Mouse (Mus musculus) bone marrow, adult 2 months (tissue): ENCODE results near the gene Slain2. TPM values are rescaled to one million over a fixed set of nuclear protein-coding genes. Genes with fewer than 3 reads are reported as not detected.

ENCODE experiments used
- H3K27ac ChIP-seq: fragments of 200-500 bp; 2 replicates; pipeline ENCODE4 v1.5.1; 2012; ENCODE audit warnings: low read depth, mild to moderate bottlenecking, control low read depth, inconsistent platforms, low read length; ENCODE audit not compliant: control insufficient read depth, poor library complexity, insufficient read depth
- H3K4me1 ChIP-seq: fragments of 200-500 bp; 2 replicates; pipeline ENCODE4 v1.6.1; 2011; ENCODE audit warnings: low read length; ENCODE audit not compliant: control insufficient read depth, insufficient read depth
- H3K4me3 ChIP-seq: fragments of 200-500 bp; replicated peaks from 2 replicates; pipeline ENCODE3; 2011; ENCODE audit warnings: mild to moderate bottlenecking, low read depth, low read length, control low read depth; ENCODE audit not compliant: control insufficient read depth
- CTCF ChIP-seq: fragments of 200-500 bp; IDR thresholded peaks from 2 replicates; pipeline ENCODE4 v1.5.1; 2011; ENCODE audit warnings: low read length, control low read depth; ENCODE audit not compliant: control insufficient read depth, insufficient read depth
- POLR2A ChIP-seq: fragments of 200-500 bp; IDR thresholded peaks from 2 replicates; pipeline ENCODE4 v1.6.1; 2011; ENCODE audit warnings: low read depth, mild to moderate bottlenecking, control low read depth, low read length, borderline replicate concordance; ENCODE audit not compliant: control insufficient read depth
- WGBS: fragments of 180-500 bp; shearing (Covaris S2); methylation state at CpG from one replicate; pipeline ENCODE4 v1.1.7; 2018; 5-methylcytosine and 5-hydroxymethylcytosine counted together
- polyA plus RNA-seq: library from polyadenylated mRNA; stranded (reverse); fragments of >200 nt; gene quantifications from 2 replicates; pipeline ENCODE4 v1.2.4, GENCODE M21; 2011; ENCODE audit warnings: low replicate concordance; ENCODE audit not compliant: missing spikeins, insufficient read depth, insufficient read length

The Slain2 gene
- polyA plus RNA-seq, 1 experiment = 18.4 TPM

GRCm38 (mm10) chr5:72953996-72954604 lies 40.0 kb downstream of the Slain2 start:
- TF ChIP-seq CTCF (no peak), POLR2A (no peak)
- H3K4me1 ChIP-seq = no peaks in the 10 kb centered on the region
- WGBS = 85% methylated on average over 3 of the region's 3 CpGs
- H3K27ac ChIP-seq = no peak overlapping the region
- no peak overlapping the region for H3K4me3 ChIP-seq

GRCm38 (mm10) chr5:72957281-72957680 lies 43.2 kb downstream of the Slain2 start:
- Histone ChIP-seq H3K4me1 (no peaks in the 10 kb centered on the region), H3K4me3 (no peak overlapping the region), H3K27ac (no peak overlapping the region)
- 90% methylated on average over 17 of the region's 17 CpGs for WGBS
- TF ChIP-seq CTCF (no peak), POLR2A (no peak)

DNA sequence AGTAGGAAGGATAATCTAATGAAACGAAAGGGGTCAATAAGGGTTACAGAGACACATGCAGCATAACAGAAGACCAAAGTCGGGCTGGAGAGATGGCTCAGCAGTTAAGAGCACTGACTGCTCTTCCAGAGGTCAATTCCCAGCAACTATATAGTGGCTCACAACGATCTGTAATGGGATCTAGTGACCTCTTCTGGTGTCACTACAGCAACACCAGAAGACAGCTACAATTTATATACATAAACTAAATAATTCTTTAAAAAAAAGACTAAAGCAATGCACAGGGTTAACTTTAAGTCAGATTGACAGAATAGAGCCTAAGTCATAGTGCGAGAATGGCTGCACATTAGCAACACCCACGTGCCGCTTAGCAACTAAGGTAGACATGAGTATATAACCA lies 46.0 kb downstream of the Slain2 start:
- Histone ChIP-seq H3K4me3 (no peak overlapping the region), H3K4me1 (no peaks in the 10 kb centered on the region), H3K27ac (no peak overlapping the region)
- TF ChIP-seq CTCF = no peak
- WGBS = 86% methylated on average over 6 of the region's 6 CpGs

DNA sequence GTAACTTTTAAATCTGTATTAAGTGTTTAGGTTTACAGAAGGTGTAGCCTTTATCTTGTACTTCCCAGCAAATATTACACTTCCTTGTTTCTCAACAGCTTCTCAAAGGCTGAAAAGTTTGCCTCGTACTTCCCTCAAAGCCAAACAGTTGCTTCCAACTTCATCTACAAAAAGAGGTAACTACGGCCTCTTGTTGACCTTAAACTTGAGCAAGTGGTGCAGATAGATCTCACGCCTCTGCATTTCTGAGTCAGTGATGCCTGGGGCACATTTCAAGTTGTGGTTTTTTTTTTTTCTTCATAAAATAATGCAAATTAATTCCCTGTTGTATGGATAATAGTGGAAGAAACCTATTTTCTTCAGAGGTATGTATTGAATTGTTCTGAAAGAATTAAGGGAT lies 51.6 kb downstream of the Slain2 start:
- Histone ChIP-seq H3K4me1 (no peaks in the 10 kb centered on the region), H3K27ac (no peak overlapping the region), H3K4me3 (no peak overlapping the region)
- 28% methylated on average over 3 of the region's 3 CpGs for WGBS
- TF ChIP-seq CTCF (no peak), POLR2A (no peak)

GRCm38 (mm10) chr5:72972435-72972834 lies 58.3 kb downstream of the Slain2 start:
- no peak for TF ChIP-seq POLR2A
- no peak for TF ChIP-seq CTCF
- 80% methylated on average over 4 of the region's 4 CpGs for WGBS
- Histone ChIP-seq H3K4me1 (no peaks in the 10 kb centered on the region), H3K27ac (no peak overlapping the region), H3K4me3 (no peak overlapping the region)

DNA sequence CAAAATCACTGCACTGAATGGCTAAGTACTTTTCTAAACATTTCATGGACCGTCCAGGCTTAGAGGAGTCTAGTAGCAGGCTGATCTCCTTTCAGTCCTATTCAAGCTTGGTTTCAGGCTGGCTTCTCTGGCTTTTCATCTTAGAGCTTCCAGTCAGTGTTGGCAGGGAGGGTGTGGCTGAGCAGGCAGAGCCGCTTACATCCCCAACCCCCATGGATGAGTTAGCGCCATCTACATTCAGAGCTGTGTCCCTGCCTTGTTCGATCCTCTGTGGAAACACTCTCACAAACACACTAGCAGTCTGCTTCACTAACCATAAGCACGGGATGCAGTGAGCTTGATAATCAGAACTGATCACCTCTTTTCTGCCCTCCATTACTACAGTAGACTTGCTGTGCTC lies 58.8 kb downstream of the Slain2 start:
- Histone ChIP-seq H3K27ac (no peak overlapping the region), H3K4me3 (no peak overlapping the region), H3K4me1 (no peaks in the 10 kb centered on the region)
- no peak for TF ChIP-seq POLR2A
- TF ChIP-seq CTCF = no peak
- WGBS = 89% methylated on average over 5 of the region's 5 CpGs

DNA sequence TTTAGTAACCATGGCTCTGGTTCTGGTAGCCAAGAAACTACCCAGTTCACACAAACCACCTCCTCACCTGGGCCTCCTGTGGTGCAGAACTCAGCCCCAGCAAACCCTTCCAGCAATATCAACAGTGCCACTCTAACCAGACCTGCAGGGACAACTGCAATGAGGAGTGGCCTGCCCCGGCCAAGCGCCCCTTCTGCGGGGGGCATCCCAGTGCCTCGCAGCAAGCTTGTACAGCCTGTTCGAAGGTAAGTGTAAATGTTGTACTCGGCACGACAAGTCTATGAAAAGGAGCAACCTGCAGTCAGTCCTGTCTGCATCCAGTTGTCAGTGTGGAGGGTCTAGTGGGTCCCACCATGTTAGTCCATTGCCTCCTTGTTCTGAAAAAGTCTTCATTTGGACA lies 60.5 kb downstream of the Slain2 start, which contains the start of gene Gm10135:
Gene Gm10135 (minus strand): TSS at position 101 of the 400 bp plus-strand sequence.
- no peak within 1 kb of the TSS for H3K4me3 ChIP-seq
- WGBS = 94% methylated on average over 7 of the region's 7 CpGs
- no peak within 1 kb of the TSS for H3K27ac ChIP-seq
- no peak for TF ChIP-seq CTCF
- TF ChIP-seq POLR2A = no peak
- no peaks in the 10 kb centered on the region for H3K4me1 ChIP-seq

DNA sequence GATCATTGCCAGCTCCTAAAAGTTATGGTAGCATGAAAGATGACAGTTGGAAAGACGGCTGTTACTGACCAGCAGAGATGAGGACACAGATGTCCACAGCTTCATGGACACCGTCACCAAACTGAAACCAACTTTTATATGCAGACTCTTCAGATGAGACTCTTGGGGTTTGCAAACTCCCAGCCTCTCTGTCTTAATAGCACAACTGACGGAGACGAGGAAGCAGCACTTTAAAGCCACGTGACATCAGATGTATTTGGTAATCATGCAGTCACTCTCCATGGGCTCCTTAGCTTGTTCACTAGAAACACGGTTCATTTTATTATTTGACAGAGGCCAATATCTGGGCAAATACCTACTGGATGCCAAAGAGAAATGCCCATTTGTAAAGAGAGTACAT lies 61.9 kb downstream of the Slain2 start:
- no peaks in the 10 kb centered on the region for H3K4me1 ChIP-seq
- H3K4me3 ChIP-seq = no peak overlapping the region
- TF ChIP-seq POLR2A (no peak), CTCF (no peak)
- no peak overlapping the region for H3K27ac ChIP-seq
- WGBS = 57% methylated on average over 6 of the region's 6 CpGs

GRCm38 (mm10) chr5:72976539-72976938 lies 62.4 kb downstream of the Slain2 start:
- TF ChIP-seq CTCF (no peak), POLR2A (no peak)
- no peak overlapping the region for H3K27ac ChIP-seq
- no peaks in the 10 kb centered on the region for H3K4me1 ChIP-seq
- WGBS = 85% methylated on average over 4 of the region's 4 CpGs
- H3K4me3 ChIP-seq = no peak overlapping the region
